Mouse (Mus musculus) lung, embryonic 14.5 days (tissue): ENCODE data around the gene Adarb2. TPM values are rescaled to one million over a fixed set of nuclear protein-coding genes. Genes with fewer than 3 reads are reported as not detected.

Source experiments
- ATAC-seq: fragments of 200-750 bp; cut with Nextera tagmentation; 2 replicates; pipeline ENCODE4 v1.8.0; 2017; ENCODE audit warnings: mild to moderate bottlenecking, moderate TSS enrichment, moderate library complexity; ENCODE audit not compliant: insufficient read depth
- DNase-seq: peaks from one replicate; pipeline ENCODE4 v3.0.0-alpha.2; 2015
- H3K27ac ChIP-seq: fragments of 300-500 bp; sonication (generic); 2 replicates; pipeline ENCODE4 v1.5.1; 2014; ENCODE audit warnings: low read depth, mild to moderate bottlenecking, moderate library complexity
- H3K27me3 ChIP-seq: fragments of 300-500 bp; sonication (generic); 2 replicates; pipeline ENCODE4 v1.6.1; 2014; ENCODE audit warnings: low read length, control low read depth; ENCODE audit not compliant: insufficient read depth
- H3K36me3 ChIP-seq: fragments of 300-500 bp; sonication (generic); 2 replicates; pipeline ENCODE4 v1.6.1; 2014; ENCODE audit warnings: control low read depth; ENCODE audit not compliant: insufficient read depth
- H3K4me1 ChIP-seq: fragments of 300-500 bp; sonication (generic); 2 replicates; pipeline ENCODE4 v1.6.1; 2014; ENCODE audit warnings: antibody characterized with exemption, control low read depth; ENCODE audit not compliant: insufficient read depth
- H3K4me2 ChIP-seq: fragments of 300-500 bp; sonication (generic); 2 replicates; pipeline ENCODE4 v1.6.1; 2014; ENCODE audit warnings: mild to moderate bottlenecking
- H3K4me3 ChIP-seq: fragments of 300-500 bp; sonication (generic); 2 replicates; pipeline ENCODE4 v1.5.1; 2014; ENCODE audit warnings: low read depth, low read length
- H3K9ac ChIP-seq: fragments of 300-500 bp; sonication (generic); 2 replicates; pipeline ENCODE4 v1.6.1; 2014
- H3K9me3 ChIP-seq: fragments of 300-500 bp; sonication (generic); 2 replicates; pipeline ENCODE4 v1.6.1; 2016; ENCODE audit warnings: low read depth, low read length, control low read depth
- CTCF ChIP-seq: IDR thresholded peaks from 2 replicates; pipeline ENCODE4 v1.5.1; 2016; ENCODE audit warnings: antibody characterized with exemption, low read depth
- WGBS: fragments of 180-500 bp; shearing (Covaris S2); extraction: QIAGEN DNeasy Blood & Tissue Kit; methylation state at CpG from one replicate; pipeline ENCODE4 v1.1.7; 2014; 5-methylcytosine and 5-hydroxymethylcytosine counted together
- polyA plus RNA-seq: library from polyadenylated mRNA; unstranded; fragments of >200 nt; fragmentation: Nextera tagmentation; extraction: Ambion mirVana; gene quantifications from 2 replicates; pipeline ENCODE4 v1.2.1, GENCODE M21; 2014

The Adarb2 gene
- polyA plus RNA-seq, 1 experiment from 2014 or later: 0.24 TPM

DNA sequence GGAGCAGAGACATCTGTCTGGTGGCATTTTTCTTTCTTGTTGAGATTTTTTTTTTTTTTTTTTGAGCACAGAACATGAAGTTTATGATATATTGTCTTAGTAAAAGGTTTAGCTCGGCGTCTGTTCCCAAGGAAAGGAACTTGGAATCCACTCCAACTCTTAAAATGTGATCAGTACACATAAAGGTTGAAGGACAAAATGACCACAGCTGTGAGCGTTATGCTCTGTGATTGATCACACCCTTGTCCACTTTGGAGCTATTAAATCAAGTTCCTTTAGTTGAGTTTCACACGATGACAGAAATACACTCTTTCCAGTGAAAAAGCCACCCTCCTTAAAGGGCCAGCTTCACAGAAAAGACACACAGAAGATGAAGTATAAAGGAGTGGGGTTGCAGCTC is 568.0 kb downstream of the Adarb2 start:
- no peaks in the 10 kb centered on the region; the same call in 1 of the 2 replicates for H3K9me3 ChIP-seq
- H3K9ac ChIP-seq: no peak overlapping the region
- DNase-seq (no peak), ATAC-seq (no peak)
- TF ChIP-seq CTCF: no peak
- no peak overlapping the region for H3K4me2 ChIP-seq
- H3K4me3 ChIP-seq: no peak overlapping the region
- no peaks in the 10 kb centered on the region for H3K36me3 ChIP-seq
- no peaks in the 10 kb centered on the region for H3K4me1 ChIP-seq
- H3K27ac ChIP-seq: no peak overlapping the region
- WGBS: 35% methylated on average over 4 of the region's 4 CpGs
- no peaks in the 10 kb centered on the region for H3K27me3 ChIP-seq

DNA sequence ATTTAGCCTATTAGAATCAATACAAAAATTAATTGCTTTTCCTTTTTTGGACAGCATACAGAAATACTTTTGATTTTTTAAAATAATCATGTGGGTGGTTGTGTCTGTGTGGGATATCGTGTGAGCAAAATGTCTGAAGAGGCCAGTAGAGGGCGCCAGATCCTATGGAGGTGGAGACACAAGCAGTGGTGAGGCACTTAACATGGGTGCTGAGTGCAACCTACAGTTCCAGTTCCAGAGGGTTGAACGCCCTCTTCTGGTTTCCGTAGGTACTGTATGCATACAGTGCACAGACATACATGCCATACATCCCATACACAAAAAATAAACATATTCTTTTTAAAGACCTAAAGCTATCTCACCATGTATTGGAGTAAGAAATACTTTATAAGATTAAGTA is 577.8 kb downstream of the Adarb2 start:
- no peaks in the 10 kb centered on the region for H3K9me3 ChIP-seq
- TF ChIP-seq CTCF: peak; percentile 66
- no peak overlapping the region for H3K4me3 ChIP-seq
- WGBS: 46% methylated on average over 4 of the region's 4 CpGs
- ATAC-seq (peak; percentile 54), DNase-seq (peak; percentile 70)
- H3K9ac ChIP-seq: no peak overlapping the region
- no peak overlapping the region for H3K4me2 ChIP-seq
- no peaks in the 10 kb centered on the region for H3K27me3 ChIP-seq
- H3K36me3 ChIP-seq: no peaks in the 10 kb centered on the region
- no peaks in the 10 kb centered on the region for H3K4me1 ChIP-seq
- H3K27ac ChIP-seq: no peak overlapping the region

DNA sequence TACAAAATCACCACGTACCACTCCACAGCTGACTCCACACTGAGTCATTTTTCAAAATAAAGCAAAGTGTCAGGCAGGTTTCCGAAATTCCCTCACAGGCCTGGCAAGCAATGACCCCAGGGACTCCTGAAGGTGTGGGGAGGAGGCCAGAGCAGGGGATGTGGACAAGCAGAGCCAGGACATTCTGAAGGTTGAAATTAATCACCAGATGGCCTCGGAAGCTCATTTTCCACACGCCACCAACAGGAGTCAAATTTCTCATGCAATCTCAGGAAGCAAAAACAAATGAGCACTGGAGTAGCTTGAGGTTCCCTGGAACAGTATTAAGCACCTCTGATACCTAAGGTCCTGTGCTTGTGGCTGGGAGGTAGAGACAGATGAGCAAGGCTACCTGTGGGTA is 580.0 kb downstream of the Adarb2 start:
- Histone ChIP-seq H3K27ac (no peak overlapping the region), H3K4me3 (no peak overlapping the region), H3K36me3 (no peaks in the 10 kb centered on the region), H3K4me2 (no peak overlapping the region), H3K9me3 (no peaks in the 10 kb centered on the region), H3K27me3 (no peaks in the 10 kb centered on the region), H3K9ac (no peak overlapping the region), H3K4me1 (no peaks in the 10 kb centered on the region)
- ATAC-seq: no peak
- no peak for DNase-seq
- TF ChIP-seq CTCF: no peak
- 31% methylated on average over 4 of the region's 4 CpGs for WGBS

DNA sequence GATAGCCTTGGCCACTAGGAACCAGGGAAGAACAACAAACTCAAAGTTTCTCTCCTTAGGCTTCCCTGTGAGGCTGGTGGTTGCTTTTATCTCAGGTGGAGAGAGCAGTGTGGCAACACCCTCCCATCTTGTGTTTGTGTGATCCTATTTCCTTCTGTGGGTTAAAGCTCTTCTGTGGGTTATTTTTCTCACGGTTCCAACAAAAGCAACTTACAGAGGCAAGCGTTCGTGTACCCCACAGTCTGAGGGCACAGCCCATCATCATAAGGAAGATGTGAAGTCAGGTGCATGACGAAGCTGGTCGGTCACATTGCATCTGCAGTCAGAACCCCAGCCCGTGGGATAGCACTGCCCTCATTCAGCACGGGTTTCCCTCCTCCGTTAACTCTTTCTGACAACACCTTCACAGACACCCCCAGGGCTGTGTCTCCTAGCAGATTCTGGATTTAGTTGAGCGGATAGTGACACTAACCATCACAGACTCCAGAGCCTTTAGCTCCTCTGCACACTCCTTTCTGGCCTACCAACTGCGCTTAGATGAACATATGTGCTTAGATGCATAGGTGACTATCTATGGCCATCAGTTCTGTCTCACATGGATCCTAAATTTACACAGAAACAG is 581.1 kb downstream of the Adarb2 start:
- no peaks in the 10 kb centered on the region for H3K4me1 ChIP-seq
- ATAC-seq: no peak

DNA sequence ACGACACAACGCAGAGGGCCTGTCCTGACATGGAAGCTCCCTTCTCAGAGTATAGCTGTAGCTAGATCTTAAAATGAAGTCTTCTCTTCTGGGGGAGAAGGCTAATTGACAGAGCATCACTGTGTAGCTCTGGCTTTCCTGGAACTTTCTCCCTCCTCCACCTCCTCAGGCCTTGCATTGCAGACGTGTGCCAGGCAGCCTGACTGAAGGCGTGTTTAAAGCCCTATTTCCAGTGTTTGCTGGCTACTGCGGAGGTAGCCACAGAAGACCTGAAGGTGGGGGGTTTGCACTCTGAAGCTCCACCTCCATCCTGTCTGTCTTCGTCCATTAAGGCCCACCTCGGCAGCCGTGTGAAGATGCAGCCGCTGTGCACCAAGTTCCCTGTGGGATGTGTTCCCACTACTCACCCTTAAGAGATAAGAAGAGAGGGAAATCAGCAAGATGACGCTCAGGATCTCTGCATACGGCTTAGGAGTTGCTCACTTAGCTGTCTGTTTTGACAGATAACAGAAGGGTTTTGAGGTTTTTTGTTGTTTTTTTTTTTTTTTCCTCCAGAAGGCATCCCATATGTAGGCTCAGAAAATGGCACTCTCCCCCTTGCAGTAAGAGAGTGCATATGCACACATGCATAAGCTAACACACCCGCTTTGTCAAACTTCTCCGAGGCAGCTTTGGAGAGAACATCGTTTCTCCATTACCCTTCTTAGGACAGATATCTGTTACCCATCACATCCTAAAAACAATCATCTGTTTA is 581.8 kb downstream of the Adarb2 start:
- H3K4me2 ChIP-seq: no peak overlapping the region
- no peak overlapping the region for H3K9ac ChIP-seq
- TF ChIP-seq CTCF: no peak
- ATAC-seq (no peak), DNase-seq (no peak)
- H3K9me3 ChIP-seq: no peaks in the 10 kb centered on the region
- no peaks in the 10 kb centered on the region for H3K4me1 ChIP-seq
- no peaks in the 10 kb centered on the region for H3K27me3 ChIP-seq
- H3K4me3 ChIP-seq: no peak overlapping the region
- no peak overlapping the region for H3K27ac ChIP-seq
- no peaks in the 10 kb centered on the region for H3K36me3 ChIP-seq
- WGBS: 63% methylated on average over 14 of the region's 14 CpGs

More for the DNA sequence above, 581.1 kb downstream of the Adarb2 start:
- Histone ChIP-seq H3K4me3 (no peak overlapping the region), H3K9me3 (no peaks in the 10 kb centered on the region), H3K27me3 (no peaks in the 10 kb centered on the region), H3K9ac (no peak overlapping the region), H3K4me2 (no peak overlapping the region), H3K27ac (no peak overlapping the region), H3K36me3 (no peaks in the 10 kb centered on the region)
- WGBS: 73% methylated on average over 10 of the region's 10 CpGs
- DNase-seq: no peak
- TF ChIP-seq CTCF: no peak

DNA sequence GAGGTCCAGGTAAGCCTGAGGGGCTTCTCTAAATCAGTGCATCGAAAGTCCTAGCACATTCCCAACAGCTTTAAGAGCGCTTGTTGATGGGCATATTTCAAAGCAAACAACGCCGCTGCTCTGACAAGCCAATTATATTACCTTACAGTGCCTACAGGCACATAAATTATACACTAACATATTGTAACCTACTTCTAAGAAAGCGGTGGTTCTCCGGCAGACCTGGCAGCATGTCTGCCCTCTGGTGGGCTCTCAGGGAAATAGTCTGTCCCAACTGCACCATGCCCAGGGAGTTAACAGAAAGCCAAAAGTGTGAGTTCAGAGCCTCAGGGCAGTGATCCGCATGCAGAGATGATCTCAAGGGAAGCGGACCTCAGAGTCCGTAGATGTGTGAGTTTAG is 582.5 kb downstream of the Adarb2 start:
- WGBS: 38% methylated on average over 9 of the region's 9 CpGs
- ATAC-seq (peak; percentile 53; the same call in 1 of the 2 replicates), DNase-seq (peak; percentile 76)
- Histone ChIP-seq H3K36me3 (no peaks in the 10 kb centered on the region), H3K4me1 (no peaks in the 10 kb centered on the region), H3K27me3 (no peaks in the 10 kb centered on the region), H3K9ac (no peak overlapping the region), H3K27ac (no peak overlapping the region), H3K4me3 (no peak overlapping the region), H3K4me2 (no peak overlapping the region), H3K9me3 (no peaks in the 10 kb centered on the region)
- peak; percentile 79 for TF ChIP-seq CTCF

DNA sequence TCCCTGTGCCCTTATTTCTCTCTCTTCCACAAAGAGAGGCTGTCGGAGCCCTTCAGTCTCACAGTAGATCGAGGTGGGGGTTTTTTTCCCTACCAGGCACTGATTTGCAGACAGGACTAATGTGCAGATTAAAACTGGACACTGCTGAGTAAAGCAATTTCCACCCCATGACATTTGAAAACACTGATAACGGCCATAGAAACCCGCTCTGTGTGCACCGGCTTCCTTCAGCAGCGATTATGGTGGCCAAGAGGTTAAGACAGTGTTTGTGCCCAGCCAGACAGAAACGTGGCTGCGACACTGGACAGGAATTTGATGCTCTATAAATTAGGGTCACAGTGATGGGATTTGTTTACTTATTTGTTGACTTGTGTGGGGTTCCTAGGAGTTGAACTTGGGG is 590.6 kb downstream of the Adarb2 start:
- Histone ChIP-seq H3K4me2 (no peak overlapping the region), H3K4me1 (no peaks in the 10 kb centered on the region), H3K4me3 (no peak overlapping the region), H3K36me3 (no peaks in the 10 kb centered on the region), H3K27ac (no peak overlapping the region), H3K9ac (no peak overlapping the region), H3K9me3 (no peaks in the 10 kb centered on the region), H3K27me3 (no peaks in the 10 kb centered on the region)
- ATAC-seq: no peak
- 49% methylated on average over 8 of the region's 8 CpGs for WGBS
- TF ChIP-seq CTCF: no peak
- no peak for DNase-seq
